Mouse (Mus musculus): ENCODE measurements around the gene Med15.

Gene Med15

DNA sequence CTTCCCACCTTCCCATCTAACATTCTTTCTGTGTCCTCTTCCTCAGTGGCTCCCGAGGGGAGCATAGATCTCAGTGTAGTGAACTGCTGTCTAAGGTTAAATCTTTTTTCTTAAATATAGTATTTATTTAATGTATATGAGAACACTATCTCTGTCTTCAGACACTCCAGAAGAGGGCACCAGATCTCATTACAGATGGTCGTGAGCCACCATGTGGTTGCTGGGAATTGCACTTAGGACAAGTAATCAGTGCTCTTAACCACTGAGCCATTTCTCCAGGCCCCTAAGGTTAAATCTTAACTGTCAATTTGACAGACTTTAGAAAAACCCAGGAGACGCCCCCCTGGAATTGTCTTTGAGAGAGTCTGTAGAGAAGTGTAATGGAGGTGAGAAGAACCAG lies 670 bp downstream of the Med15 start:
- DNase-seq (ENCODE audit: low read depth, low spot score), result no peak

DNA sequence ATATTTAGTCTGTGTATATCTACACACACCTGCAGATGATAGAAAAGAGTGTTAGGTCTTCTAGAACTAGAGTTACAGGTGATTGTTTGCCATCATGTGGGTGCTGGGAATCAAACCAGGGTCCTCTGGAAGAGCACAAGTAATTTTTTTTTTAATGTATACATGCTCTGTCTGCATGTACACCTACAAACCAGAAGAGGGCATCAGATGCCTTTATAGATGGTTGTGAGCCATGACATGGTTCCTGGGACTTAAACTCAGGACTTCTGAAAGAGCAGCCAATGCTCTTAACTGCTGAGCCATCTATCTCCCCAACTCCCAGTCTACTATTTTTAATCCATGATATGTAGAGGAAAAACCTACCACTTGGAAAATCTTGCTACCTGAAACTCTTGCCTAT lies 2.7 kb downstream of the Med15 start:
- no peak for DNase-seq (ENCODE audit: low read depth, low spot score)

DNA sequence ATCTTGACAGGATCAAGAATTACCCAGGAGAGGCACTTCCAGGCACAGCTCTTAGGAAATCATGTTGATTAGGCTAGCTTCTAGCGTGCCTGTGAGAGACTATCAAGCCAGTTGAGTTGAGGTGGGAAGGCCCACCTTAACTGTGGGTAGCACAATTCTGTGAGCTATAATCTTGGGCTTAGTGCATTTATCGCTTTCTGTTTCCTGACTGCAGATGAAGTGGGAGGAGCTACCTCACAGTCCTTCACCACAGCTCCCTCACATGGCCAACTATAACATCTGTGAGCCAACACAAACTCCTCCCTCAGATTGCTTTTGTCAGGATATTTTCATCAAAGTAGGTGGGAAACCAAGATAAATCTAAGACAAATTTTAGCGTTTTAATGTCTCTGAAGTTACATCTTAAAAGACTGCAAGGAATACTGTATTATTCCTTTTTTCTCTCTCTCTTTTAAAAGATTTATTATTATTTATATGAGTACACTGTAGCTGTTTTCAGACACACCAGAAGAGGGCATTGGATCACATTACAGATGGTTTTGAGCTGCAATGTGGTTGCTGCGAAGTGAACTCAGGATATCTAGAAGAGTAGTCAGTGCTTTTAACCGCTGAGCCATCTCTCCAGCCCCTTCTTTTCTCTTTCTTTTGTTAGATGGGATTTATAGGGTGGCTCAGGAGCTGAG lies 5.4 kb downstream of the Med15 start:
- peak; percentile 42 for DNase-seq (ENCODE audit: low read depth, low spot score)

DNA sequence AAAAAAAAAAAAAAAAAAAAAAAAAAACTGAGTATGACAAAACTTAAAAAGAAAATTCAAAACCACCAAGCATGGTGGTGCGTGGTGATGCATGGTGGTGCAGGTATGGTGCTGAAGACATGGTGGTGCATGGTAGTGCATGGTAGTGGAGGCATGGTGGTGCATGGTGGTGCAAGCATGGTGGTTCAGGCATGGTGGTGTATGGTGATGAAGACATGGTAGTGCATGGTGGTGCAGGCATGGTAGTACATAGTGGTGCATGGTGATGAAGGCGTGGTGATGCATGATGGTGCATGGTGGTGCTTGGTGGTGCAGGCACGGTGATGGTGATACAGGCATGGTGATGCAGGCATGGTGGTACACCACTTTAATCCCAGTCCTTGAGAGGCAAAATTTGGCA lies 8.2 kb downstream of the Med15 start:
- DNase-seq (ENCODE audit: low read depth, low spot score), result no peak

DNA sequence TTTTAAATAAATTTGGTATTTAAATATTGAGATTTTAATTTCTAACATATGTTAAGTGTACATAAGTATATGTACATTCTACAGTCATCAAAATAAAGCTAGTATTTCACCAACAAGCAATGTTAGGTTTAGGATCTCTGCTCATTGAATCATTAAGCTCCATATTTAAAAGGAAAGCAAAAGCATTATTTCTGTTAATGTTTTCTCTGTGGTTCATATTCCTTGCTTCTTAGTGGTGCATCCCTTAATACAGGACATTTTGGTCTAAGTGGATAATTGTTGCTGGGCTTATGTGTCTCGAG lies 9.4 kb downstream of the Med15 start:
- DNase-seq (ENCODE audit: low read depth, low spot score), result no peak

DNA sequence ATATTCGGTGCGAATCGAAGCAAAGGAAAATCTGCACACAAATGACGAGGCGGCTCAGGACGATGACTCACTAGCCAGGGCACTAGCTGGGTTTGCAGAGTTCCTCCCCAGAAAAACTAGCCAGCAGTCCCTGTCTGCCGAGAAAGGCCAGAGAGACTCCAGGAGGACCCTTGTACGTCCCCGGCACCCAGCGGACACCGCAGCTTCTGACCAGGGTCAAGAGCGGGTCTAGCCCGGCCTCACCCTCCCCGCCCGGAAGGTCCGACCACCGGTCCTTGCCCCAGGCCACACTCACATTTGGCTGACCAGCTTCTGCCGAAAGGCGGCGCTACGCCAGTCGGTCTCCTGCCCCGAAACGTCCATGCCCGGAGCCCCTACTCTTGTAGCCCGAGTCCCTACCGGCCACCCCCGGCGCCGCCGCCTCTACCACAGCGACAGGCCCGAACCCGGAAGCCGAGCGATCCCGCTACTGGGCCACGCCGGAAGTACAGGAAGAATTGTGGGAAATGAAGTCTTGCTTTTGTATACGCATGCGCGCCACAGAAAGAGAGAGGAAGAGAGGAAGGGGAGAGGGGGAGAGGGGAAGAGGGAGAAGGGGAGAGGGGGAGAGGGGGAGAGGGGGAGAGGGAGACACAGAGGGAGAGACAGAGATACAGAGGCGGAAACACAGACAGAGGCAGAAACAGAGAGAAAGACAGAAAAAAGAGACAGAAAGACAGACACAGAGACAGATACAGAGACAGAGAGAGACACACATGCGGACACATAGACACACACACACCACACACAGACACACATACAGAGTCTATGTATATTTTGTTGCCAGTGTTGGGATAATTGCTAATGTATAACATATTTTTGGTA lies 10.0 kb downstream of the Med15 start:
- peak; percentile 93 for DNase-seq (ENCODE audit: low read depth, low spot score)

DNA sequence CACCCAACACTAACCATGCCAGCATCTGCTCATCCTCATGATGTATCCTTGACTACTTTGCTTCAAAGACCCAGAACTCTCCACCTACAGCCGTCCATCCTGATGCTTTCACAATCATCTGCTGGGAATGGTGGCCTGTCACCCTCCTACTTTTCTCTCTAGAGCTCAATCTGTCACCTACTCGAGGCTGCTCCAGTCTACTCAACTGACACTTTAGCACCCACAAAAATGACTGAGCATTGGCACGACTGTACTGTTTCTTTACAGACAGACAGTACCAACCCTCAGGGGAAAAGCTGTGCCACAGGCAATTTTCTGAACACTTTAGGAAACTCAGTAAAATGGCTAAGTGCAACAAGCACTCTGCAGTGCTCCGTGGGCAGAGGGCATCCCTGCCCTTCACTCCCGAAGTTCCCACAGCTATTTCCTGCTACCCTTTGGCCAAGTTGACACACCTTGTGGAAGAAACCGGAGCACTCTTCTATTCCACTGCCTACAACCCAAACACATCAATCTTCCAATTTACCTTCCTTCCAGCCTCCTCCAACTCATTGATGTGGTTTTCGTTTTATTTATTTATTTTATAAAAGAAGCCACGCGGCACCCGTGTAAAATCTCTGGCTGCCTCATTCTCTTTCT lies 10.8 kb downstream of the Med15 start:
- no peak for DNase-seq (ENCODE audit: low read depth, low spot score)

DNA sequence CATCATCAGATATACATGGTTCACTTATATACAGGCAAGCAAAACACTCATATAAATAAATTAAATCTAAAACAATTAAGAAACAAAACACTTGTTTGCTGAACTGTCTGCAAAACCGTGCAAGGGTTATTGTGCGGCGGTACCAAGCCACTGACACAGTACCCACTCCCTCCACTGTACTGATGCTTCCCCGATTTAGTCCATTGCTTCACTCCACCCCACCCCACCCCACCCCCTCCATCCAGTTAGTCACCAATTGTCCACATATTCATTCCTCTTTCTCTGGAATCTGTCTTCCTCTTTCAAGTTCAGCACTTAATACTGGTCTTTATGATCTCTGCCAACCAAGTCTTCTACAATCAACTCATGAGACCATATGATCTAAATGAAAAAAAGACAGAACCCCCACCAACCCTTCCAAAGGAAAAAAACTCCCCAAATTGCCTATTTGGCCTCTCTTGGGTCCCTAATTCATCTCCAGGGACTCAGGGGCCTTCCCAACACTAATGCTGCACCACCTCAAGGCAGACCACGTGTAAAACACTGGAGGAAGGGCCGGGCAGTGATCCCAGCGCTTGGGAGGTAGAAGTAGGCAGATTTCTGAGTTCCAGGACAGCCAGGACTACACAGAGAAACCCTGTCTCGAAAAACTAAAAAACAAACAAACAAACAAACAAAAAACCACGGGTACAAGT lies 11.4 kb downstream of the Med15 start:
- no peak for DNase-seq (ENCODE audit: low read depth, low spot score)

DNA sequence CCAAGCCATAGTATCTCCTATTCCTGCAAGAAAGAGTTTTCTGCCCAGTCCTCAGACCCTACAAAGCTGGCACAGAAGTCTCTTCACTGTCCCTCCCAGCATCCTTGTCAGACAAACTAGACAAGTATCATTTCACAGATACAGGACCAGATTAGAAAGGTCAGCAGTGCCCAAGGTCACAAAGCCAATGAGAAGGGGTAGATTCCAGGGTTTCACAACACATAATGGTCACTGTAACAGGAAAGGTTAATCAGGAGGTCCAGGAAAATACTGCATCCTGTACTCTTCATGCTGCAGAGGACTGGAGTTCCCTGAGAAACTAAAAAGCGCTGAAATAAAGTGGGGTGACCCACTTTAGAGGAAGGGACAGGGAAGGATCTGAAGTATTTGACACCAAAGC lies 14.9 kb downstream of the Med15 start:
- no peak for DNase-seq (ENCODE audit: low read depth, low spot score)

DNA sequence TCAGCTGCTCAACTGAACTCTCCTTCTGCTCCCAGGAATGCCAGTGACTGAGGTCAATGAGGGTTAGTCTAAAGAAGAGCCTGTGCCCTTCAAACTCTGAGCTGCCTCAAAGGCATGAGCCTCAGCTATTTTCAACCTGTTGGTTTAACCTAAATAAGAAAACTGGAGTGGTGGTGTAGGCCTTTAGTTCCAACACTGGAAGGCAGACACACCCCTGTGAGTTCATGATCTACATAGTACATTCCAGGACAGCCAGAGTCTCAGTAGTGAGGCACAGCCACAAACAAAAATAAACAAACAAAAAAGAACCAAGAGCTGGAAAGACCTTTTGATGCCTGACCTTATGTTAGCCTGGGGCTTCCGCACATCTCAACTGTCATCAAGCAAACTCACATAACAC lies 25.1 kb downstream of the Med15 start:
- DNase-seq (ENCODE audit: low read depth, low spot score), result no peak

DNA sequence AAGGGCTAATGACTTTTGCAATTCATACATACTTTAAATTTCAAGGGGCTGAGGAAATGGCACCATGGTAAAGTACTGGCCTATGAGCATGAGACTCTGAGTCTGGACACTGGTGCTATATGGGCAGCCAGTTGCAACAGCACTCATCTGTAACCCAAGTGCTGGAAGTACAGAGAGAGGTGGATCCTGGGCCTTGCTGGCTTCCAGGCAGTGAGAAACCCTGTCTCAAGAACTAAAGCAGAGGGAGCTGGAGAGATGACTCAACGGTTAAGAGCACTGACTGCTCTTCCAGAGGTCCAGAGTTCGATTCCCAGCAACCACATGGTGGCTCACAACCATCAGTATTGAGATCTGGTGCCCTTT lies 31.7 kb downstream of the Med15 start:
- no peak for DNase-seq (ENCODE audit: low read depth, low spot score)

DNA sequence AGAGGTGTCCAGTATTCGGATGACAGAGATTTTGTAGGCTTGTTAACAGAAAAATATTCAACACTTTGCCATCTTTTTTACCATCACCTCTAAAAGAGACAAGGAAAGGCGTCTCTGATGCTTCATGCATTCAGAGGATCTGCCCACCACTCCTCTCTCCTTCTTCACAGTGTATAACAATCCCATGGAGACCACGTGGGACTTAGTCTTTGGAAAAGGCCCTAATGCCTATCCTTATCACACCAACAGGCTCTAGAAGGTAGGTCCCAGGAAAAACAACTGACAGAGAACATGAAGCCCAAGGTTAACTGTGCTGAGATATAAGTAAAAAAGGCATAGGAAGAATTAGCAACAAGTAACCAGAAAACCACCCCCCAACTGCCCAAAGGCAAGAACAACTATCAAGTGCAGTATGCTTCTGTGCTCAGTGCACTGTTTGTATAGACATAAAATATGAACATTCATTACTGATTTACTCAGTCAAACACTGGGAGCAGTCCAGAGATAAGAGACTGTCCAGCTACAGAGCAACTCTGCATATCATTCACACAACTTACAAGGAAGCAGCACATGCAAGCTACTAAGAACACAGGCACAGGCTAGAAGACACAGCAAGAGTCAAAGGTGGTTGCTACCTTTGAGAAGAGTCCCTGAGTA lies 32.2 kb downstream of the Med15 start:
- no peak for DNase-seq (ENCODE audit: low read depth, low spot score)

DNA sequence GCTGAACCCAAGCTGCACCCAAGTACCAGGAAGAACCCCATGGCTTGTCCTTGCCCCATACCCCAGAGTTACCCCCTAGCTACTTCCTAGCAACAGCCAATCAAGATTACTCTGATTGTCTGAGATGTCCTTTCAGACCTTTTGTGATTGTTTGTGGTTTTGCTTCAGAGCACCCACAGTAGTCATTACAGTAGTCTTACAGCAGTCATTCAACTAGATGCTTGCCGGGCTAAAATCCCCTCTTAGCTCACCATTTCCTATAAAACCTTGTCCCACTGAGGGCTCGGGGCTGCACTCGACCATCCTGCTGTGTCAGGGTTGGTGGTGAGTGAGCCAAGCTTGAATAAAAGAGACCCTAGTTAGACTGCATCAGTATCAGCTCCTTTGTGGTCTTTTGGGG lies 37.8 kb downstream of the Med15 start:
- DNase-seq (ENCODE audit: low read depth, low spot score), result no peak

DNA sequence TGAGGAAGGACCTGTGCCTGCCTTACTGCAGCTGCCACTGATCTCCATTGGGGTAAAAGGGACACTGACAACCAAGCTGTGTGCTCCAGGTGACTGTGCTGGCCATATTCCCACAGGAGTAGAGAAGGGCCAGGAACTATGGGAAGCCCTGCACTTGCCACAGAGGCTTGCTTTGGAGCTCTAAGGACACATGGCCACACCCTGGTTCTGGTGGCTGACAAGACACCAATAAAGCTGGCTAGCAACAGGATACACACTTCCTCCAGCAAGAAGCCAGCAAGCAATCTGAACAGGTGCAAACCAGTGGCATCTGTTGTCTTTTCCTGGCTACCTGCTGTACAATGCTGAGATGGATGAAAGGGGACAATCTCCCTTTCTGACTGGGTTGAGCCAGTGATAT lies 62.8 kb downstream of the Med15 start:
- no peak for DNase-seq (ENCODE audit: low read depth, low spot score)

DNA sequence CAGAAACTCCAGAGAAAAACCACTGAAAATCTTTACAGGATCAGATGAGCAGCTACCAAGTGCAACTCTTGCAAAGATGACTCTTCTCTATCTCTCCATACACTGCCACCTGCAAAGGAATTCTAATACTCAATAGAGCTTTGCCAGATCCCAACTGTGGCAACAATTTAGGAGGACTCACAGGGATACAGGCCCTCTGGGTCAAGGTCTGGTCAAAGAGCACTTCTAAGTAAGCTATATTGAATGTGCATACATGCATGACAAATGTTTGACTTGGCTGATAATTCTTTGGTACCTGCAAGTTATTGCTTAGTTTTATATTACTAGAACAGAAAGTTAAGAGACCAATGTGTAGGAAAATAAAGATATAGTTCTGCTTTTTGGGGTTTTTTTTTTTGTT lies 67.1 kb downstream of the Med15 start:
- no peak for DNase-seq (ENCODE audit: low read depth, low spot score)

DNA sequence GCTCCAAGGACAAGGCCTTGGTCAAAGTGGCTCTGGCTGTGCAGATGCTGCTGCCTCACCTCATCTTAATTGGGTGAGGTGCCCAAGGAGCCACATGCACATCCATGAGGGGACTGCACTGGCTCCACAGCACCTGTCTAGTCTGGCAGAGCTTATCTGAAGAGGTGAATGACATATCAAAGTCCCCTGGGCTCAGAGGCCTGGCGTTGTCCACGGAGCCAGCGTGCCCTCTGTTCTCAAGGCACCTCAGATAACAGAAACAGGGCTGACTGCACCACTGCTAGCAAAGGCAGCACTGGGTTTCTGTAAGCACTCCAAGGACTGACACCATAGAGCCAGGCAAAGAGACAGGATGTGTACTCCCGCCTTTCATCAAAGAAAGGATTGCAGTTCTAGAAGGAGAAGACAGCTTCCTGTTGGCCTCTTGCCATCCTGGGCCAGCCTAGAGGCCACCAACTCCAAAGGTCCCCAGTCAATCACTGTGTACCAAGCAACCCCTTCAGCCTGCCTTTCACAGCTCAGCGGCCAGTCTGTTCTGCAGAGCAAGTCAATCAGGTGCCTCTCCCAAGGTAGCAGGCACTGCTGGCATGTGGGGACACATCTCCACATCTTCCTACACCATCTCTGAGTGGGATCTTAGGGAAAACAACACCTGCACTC lies 76.3 kb downstream of the Med15 start:
- no peak for DNase-seq (ENCODE audit: low read depth, low spot score)

DNA sequence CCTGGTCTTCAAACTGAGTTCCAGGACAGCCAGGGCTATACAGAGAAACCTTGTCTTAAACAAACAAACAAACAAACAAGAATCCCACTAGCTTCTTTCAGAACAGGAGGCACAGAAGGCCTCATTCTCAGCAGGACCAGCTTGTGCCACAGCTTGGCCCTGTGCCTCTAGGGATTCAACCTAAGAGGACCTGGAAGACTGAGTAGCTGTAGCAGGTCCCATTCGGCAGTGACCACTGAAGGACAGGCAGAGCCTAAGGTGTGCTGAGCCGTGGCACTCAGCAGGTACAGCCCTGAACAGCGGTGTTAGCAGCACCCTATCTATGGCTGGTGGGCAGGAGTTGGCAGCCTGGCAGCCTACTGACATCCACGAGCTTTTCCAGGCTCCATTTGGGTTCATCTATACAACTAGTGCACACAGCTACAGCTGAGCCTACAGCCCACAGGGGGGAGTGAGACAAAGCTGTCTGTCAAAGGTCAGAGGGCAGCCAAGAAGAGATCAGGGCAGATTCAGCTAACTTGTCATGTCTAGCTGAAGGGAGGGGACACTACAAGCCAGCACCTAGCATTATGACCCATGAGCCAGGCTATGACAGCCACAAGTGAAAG lies 78.4 kb downstream of the Med15 start:
- DNase-seq (ENCODE audit: low read depth, low spot score), result no peak

DNA sequence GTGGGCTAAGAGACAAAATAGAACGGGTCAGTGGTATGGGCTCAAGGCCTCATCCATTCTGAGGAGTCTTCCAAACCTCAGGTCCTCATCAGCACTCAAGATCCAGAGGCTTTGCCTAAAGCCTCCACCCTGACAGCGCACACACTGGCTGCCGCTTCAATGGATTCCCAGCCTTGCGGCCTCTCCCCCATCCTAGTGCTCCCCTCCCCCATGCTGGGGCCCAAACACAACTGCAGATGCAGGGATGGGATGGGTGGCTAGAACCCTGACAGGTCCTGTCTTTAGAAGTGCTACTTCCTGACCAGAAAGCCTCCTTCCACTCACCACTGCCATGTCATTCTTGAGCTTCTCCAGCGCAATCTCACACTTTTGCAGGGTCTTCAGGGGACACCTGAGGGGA lies 79.1 kb downstream of the Med15 start:
- no peak for DNase-seq (ENCODE audit: low read depth, low spot score)

DNA sequence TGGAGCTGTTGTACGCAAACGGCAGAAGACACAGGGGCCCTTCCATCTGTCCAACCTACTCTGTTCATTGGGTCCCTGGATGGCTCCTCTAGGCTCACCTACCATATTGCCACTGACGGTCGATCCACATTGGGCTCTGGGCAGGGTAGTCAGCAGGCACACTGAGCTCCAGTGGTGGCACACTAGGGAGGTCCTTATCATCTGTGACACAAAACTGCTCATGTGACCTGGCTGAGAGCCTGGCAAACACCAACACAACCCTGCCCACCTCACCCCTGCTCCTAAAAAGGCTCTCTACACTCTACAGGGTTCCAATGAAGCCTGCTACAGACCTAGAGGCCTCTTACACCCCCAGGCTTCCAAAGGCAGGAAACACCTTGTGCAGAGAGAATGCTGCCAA lies 80.1 kb downstream of the Med15 start:
- DNase-seq (ENCODE audit: low read depth, low spot score), result no peak

DNA sequence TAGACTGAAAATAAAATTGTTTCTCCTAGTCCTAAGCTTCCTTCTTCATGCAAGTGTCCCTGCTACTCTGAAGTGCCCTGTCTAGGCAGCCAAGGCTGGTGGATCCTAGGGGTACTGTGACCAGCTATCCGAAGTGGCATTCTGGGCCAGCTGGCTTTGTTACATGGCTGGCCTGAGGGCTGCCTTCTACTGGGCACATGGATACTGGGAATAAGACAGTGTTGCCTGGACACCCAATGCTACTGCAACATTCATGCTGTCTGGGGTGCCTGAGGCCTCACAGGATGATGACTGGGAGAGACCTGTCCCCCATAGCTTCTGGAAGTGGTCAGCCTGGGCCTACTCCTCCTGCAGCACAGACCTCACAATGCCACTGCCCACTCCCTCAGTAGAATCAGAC lies 82.0 kb downstream of the Med15 start:
- no peak for DNase-seq (ENCODE audit: low read depth, low spot score)
